Mouse (Mus musculus): ENCODE measurements at regions not wholly inside any gene's neighbourhood (a gene's known extent, or its start where the extent isn't known, plus 50 kb on each side); places are given as distances from the start of the nearest gene placed in this dataset.

DNA sequence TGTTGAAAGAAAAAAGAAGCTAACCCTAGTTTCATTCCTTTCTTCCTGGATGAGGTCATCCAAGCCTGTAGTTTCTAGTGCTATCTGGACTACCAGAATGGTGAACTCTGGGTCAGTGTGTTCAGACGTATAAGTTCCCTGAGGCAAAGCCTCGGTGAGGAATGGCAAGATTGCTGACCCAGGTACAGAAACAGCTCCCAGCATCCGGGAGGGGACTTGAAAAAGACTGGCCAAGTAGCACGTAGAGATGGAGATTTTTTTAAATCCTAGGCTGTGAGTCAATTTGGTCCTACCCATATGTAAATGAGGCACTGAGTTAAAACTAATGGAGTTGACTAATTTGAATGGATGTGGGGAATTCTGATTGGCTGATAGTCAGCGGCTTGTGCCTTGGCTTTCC lies 55.0 kb upstream of the Gm11084 start:
- no peak for DNase-seq

DNA sequence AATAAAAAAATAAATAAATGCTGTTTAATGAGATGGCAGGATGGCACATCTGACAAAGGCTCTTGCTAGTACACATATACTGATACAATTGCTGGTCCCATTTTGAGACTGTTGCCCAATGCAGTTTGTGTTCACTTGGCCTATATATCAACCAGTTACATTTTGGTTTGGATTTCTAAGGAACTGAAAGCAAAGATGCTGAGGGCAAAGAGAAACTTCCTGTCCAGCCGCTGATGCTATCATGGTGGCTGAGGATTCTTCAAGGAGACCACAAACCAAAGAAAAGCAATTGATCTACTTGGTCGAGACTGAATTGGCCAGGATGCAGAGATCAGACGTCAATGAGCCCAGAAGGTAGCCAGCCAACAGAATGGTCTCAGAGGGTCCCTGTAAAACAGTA lies 53.5 kb upstream of the Gm11084 start:
- DNase-seq, result no peak

GRCm38 (mm10) chr2:73039300-73039699 lies 52.8 kb upstream of the Gm11084 start:
- DNase-seq, result no peak

- DNase-seq, result peak; percentile 58 to 81
Measured at GRCm38 (mm10) chr2:73038290-73038732, 51.8 kb upstream of the Gm11084 start.

GRCm38 (mm10) chr2:73037266-73038046 lies 50.9 kb upstream of the Gm11084 start:
- DNase-seq, result peak in 1 of 2 experiments; percentile 20

Data from lung, postnatal 4 days (tissue).